Mouse (Mus musculus) MEL-GATA-1-ER (cell line): ENCODE measurements around the gene Mapk10.
"Not testable (repeated sequence)": the region's sequence is repeated elsewhere in the genome, so short reads cannot be mapped to it uniquely, and the experiment has no call there.

ENCODE experiments used
- DNase-seq: peaks from one replicate; pipeline ENCODE4 v3.0.0-alpha.2; 2012; ENCODE audit warnings: low read depth; ENCODE audit errors: extremely low read depth

Gene Mapk10

GRCm38 (mm10) chr5:102872996-102873395, 338.1 kb downstream of the Mapk10 start:
- DNase-seq = not testable (repeated sequence)

- DNase-seq = no peak
These were observed 342.9 kb downstream of the Mapk10 start for GRCm38 (mm10) chr5:102868196-102868595.

GRCm38 (mm10) chr5:102859749-102860148, 351.4 kb downstream of the Mapk10 start:
- DNase-seq = no peak

GRCm38 (mm10) chr5:102858047-102858446, 353.1 kb downstream of the Mapk10 start:
- no peak for DNase-seq
